Mouse (Mus musculus) heart, adult 18-20 months (tissue): ENCODE measurements around the gene Adamts2. TPM values are rescaled to one million over a fixed set of nuclear protein-coding genes. Genes with fewer than 3 reads are reported as not detected.

Experiments
- DNase-seq, 2 experiments: peaks; one replicate each; pipeline ENCODE4 v3.0.0; 2021 to 2022; ENCODE audit warnings: mixed read lengths in 1 of 2
- total RNA-seq, 2 experiments: library from RNA; stranded (reverse); gene quantifications; 2 replicates each; pipeline ENCODE4 v1.2.3; 2021

Gene Adamts2
- total RNA-seq, 2 experiments from 2014 or later: 7.3 to 8.2 TPM

- DNase-seq: no peak
Observed at GRCm38 (mm10) chr11:50847047-50847446, 245.2 kb downstream of the Adamts2 start.

- no peak for DNase-seq
Observed at GRCm38 (mm10) chr11:50848520-50849137, 246.7 kb downstream of the Adamts2 start.

GRCm38 (mm10) chr11:50849310-50849709, 247.4 kb downstream of the Adamts2 start:
- no peak for DNase-seq

- no peak for DNase-seq
Observed at GRCm38 (mm10) chr11:50850177-50850735, 248.4 kb downstream of the Adamts2 start, which contains the start of gene Grm6. TSS of gene Grm6 (plus strand) at chr11:50850685.

- DNase-seq: no peak
Observed at GRCm38 (mm10) chr11:50850989-50851601, 249.2 kb downstream of the Adamts2 start.

Other genes with a start within 250 kb of the Adamts2 start
- not detected for gene Cby3, start 247.6 kb upstream of the Adamts2 start, total RNA-seq
- 10 to 100 TPM; 97.0 to 99.6 TPM for gene Hnrnph1, start 225.1 kb upstream of the Adamts2 start, total RNA-seq
- 10 to 100 TPM; 28.3 to 35.5 TPM for gene Rufy1, start 171.0 kb upstream of the Adamts2 start, total RNA-seq
- 1 to 10 TPM; 2.1 to 3.6 TPM for gene Zfp354c, start 225.6 kb downstream of the Adamts2 start, total RNA-seq
- 1 to 10 TPM; 1.4 to 1.6 TPM for gene Zfp879, start 239.5 kb downstream of the Adamts2 start, total RNA-seq
- under 1 TPM in 1 of 2 experiments, not detected in 1; 0.28 TPM for gene Grm6, start 248.6 kb downstream of the Adamts2 start, total RNA-seq